Mouse (Mus musculus): Measurements from ENCODE around the gene Pafah2.
"Not testable (repeated sequence)": the region's sequence is repeated elsewhere in the genome, so short reads cannot be mapped to it uniquely, and the experiment has no call there.

Pafah2 gene

DNA sequence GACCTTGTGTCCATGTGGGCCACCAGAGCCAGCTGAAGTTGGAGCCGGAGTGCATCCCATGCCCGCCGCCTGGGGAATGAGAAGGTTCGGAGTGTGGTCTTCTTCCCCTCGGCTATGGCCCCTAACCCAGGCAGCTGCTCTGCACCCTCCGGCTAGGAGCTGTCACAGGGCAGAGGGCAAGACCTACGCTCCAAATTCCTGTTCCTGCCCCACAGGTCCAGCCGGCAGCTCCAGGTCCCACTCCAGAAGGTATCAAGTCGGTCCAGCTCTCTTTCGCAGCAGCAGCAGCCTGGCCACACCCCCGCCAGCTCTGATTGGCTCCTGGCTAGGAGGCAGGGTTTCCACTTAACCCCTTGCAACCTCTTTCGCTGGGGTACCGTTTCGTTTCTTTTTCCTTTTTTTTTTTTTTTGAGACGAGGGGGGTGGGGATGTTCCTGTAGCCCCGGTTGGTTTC is 23.8 kb upstream of the Pafah2 start:
- DNase-seq (ENCODE audit: low read depth, low spot score), result peak; percentile 57

DNA sequence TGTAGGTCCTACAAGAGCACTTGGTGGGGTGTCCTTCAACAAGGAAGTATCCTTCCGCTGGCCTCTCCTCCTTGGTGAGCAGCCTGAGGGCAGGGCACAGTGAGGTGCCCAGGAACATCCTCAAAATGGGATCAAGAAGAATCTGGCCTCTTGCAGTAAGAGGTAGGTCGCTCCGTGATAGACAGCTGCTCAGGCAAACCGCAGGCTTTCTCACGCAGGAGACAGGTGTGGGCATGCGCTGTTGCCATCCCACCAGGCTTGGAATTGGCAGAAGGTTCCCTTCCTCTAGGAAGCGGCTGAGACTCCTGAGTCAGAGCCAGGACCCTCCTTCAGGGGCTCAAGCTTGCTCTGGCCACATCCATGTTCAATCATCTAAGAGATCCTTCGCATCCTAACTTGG is 22.8 kb upstream of the Pafah2 start:
- DNase-seq (ENCODE audit: low read depth, low spot score), result no peak

- no peak for DNase-seq (ENCODE audit: low read depth, low spot score)
Observed at GRCm38 (mm10) chr4:134374306-134374705, 21.8 kb upstream of the Pafah2 start.

GRCm38 (mm10) chr4:134378089-134378615 is 18.0 kb upstream of the Pafah2 start:
- DNase-seq (ENCODE audit: low read depth, low spot score), result no peak

DNA sequence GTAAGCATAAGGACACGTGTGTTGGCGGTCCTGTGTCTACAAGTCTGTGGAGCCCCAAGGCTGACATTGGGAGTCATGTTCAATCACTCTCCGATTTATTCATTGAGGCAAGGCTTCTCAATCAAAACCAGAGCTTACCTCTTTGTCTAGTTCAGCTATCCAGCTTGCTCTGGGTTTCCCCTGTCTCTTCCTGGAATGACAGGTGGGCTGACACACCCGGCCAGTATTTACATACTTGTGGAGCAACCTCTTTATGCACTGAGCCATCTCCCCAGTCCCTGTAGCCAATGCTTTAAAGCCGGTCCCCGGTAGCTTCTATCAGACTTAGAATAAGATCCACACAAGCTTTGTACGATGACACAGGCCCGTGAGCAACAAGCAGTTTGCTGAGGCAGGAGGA is 16.6 kb upstream of the Pafah2 start:
- DNase-seq (ENCODE audit: low read depth, low spot score), result no peak

DNA sequence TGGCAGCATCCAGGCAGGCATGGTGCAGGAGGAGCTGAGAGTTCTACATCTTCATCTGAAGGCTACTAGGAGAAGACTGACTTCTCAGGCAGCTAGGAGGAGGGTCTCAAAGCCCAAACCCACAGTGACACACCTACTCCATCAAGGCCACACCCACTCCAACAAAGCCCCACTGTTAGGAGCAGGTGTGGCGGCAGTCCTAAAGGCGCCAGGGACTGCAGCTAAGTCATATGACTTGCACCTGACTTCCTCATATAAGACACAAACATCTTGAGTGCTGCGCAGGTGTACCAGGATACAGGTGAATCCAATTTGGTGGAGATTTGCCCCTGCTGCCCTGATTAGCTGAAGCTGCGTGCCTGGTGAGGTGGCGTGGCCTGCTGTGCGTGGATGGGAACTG is 12.4 kb upstream of the Pafah2 start, which contains the start of gene Extl1:
TSS of gene Extl1 (minus strand) at position 101 of the 400 bp plus-strand sequence.
- DNase-seq (ENCODE audit: low read depth, low spot score), result not testable (repeated sequence)

DNA sequence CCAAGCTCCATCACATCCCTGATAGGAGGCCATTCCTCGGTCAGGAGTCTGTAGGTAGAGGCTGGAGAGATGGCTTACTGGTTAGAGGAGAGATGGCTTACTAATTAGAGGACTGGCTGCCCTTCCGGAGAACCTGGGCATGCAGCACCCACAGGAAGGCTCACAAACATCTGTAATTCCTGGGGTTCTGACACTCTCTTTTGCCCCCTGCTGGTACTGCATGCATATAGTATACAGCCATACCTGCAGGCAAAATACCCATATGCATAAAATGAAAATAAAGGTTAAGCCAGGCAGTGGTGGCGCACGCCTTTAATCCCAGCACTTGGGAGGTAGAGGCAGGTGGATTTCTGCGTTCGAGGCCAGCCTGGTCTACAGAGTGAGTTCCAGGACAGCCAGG is 8.9 kb upstream of the Pafah2 start:
- no peak for DNase-seq (ENCODE audit: low read depth, low spot score)

- no peak for DNase-seq (ENCODE audit: low read depth, low spot score)
Observed at GRCm38 (mm10) chr4:134388397-134388796, 7.7 kb upstream of the Pafah2 start.

- DNase-seq (ENCODE audit: low read depth, low spot score), result no peak
Observed at GRCm38 (mm10) chr4:134391636-134392035, 4.5 kb upstream of the Pafah2 start.

GRCm38 (mm10) chr4:134392595-134392994 is 3.5 kb upstream of the Pafah2 start:
- no peak for DNase-seq (ENCODE audit: low read depth, low spot score)

DNA sequence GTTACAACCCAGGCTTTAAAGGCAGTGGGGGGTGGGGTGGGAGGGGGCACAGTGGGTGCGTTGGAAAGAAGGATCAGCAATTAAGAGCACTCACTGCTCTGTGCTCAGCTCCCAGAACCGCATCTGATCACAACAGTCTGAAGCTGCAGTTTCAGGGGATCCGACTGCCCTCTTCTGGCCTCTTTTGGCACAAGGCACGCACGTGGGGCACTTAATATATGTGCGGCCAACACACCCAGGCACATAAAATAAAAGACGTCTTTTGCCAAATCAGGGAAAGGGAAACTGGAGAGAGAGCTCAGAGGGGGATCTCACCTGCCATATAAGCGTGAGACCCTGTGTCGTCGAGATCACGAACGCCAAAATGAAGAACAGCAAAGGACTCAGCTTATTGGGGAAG is 3.1 kb upstream of the Pafah2 start:
- no peak for DNase-seq (ENCODE audit: low read depth, low spot score)

GRCm38 (mm10) chr4:134395142-134395541 is 978 bp upstream of the Pafah2 start:
- no peak for DNase-seq (ENCODE audit: low read depth, low spot score)

- DNase-seq (ENCODE audit: low read depth, low spot score), result no peak
Observed at GRCm38 (mm10) chr4:134397121-134397520, 1.0 kb downstream of the Pafah2 start.

- DNase-seq (ENCODE audit: low read depth, low spot score), result no peak
Observed at GRCm38 (mm10) chr4:134397732-134398131, 1.6 kb downstream of the Pafah2 start.

- DNase-seq (ENCODE audit: low read depth, low spot score), result peak; percentile 51
Observed at GRCm38 (mm10) chr4:134400206-134400605, 4.1 kb downstream of the Pafah2 start.

DNA sequence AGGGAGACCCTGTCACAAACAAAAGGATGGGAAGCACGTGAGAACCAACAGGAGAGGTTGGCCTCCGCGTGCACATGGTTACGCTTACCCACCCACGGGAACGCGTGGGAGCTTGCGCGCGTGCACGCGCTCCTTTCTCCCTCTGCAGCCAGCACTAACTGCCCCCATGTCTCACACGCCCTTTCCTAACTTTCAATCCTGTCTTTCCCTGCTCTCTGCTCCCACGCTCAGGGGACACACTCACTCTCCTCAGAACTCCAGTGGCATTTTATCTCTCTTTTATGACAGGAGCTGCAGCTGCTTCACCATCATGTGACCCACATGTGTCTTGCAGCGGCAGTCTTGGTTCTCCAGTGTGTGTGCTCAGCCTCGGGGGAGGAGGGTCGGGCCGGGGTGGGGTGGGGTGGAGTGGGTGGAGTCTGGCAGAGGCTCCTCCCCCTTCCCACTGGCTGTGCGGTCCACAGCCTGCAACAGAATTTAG is 5.1 kb downstream of the Pafah2 start:
- DNase-seq (ENCODE audit: low read depth, low spot score), result peak; percentile 72

GRCm38 (mm10) chr4:134401856-134402570 is 5.9 kb downstream of the Pafah2 start:
- no peak for DNase-seq (ENCODE audit: low read depth, low spot score)

DNA sequence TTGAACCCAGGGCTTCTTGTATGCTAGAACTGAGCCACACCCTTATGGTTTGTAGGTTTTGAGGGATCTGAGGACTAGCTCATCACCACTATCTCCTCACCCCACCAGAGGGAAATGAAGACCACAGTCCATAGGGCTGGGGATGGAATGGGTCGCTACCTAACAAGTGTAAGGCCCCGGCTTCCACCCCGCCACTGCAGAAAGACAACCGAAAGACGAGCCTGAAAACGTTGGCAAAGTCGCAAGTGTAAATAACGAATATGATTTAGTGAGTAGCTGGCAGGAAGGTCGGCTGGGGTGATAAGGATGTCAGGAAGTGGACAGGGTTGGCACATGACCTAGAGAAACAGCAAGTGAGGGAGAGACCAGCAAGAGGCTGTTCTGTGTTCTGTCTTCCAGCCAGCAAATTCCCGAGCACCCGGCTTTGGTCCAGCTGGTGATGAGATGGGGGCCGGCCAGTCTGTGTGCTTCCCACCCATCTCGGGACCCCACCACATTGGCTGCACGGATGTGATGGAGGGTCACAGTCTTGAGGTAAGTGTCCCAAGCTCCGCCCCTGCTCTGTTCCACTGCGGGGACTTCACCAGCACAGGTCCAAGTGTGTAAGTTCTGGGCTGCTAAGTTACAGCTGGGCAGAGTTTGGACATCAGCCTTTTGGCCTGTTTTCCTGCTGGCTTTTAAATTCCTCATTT is 6.6 kb downstream of the Pafah2 start:
- no peak for DNase-seq (ENCODE audit: low read depth, low spot score)

- DNase-seq (ENCODE audit: low read depth, low spot score), result no peak
Observed at GRCm38 (mm10) chr4:134403721-134404120, 7.6 kb downstream of the Pafah2 start.

GRCm38 (mm10) chr4:134409286-134409685 is 13.2 kb downstream of the Pafah2 start:
- no peak for DNase-seq (ENCODE audit: low read depth, low spot score)

GRCm38 (mm10) chr4:134416177-134416576 is 20.1 kb downstream of the Pafah2 start:
- DNase-seq (ENCODE audit: low read depth, low spot score), result no peak

DNA sequence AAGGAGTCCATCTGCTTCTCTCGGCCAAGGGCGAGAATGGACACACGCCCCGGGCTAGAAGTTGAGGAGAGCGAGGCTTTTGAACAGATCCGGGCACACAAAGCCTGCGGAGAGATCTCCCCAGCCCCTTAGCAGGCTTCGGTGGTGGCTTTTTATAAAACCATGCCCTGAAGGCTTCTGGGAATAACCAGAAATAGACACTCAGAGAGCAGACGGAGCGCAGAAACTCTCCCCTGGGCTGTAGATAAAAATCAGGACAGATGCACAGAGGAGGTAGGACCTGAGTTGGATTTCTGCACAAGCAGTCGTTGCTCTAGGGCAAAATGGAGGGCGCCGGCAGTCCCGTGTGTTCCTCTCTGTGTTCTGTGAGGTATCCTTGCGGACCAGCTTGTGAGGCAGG is 20.5 kb downstream of the Pafah2 start:
- no peak for DNase-seq (ENCODE audit: low read depth, low spot score)

DNA sequence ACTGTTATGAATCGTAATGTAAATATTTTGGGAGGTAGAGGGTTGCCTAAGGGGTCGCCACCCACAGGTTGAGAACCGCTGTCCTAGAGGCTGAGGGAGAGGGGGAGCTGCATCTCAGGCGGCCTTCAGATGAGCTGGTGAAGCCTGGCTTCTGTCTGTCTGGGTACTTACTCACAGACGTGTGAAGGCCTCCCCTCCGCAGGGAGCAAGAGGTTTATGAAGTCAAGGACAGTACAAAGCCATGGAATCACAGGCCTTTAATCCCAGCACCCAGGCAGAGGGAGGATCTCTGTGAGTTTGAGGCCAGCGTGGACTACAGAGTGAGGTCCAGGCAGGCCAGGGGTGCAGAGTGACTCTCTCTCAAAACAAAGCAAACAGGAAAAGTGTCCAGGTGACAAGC is 21.0 kb downstream of the Pafah2 start:
- DNase-seq (ENCODE audit: low read depth, low spot score), result no peak
